Mouse (Mus musculus) stomach, postnatal 0 days (tissue): Measurements from ENCODE around the gene Dpm1.

Experiments
- CTCF ChIP-seq: IDR thresholded peaks from 2 replicates; pipeline ENCODE4 v1.5.1; 2016; ENCODE audit warnings: antibody characterized with exemption, low read depth, mild to moderate bottlenecking, moderate library complexity
- EP300 ChIP-seq: optimal IDR thresholded peaks from 2 replicates; pipeline ENCODE3; 2016; ENCODE audit warnings: antibody characterized with exemption

GRCm38 (mm10) chr2:168229116-168230025 lies 1.0 kb downstream of the Dpm1 start:
- no peak for TF ChIP-seq CTCF
- TF ChIP-seq EP300: no peak
